Mouse (Mus musculus): ENCODE results near the gene Asic1. TPM values are rescaled to one million over a fixed set of nuclear protein-coding genes. Genes with fewer than 3 reads are reported as not detected.
"Not testable (repeated sequence)": the region's sequence is repeated elsewhere in the genome, so short reads cannot be mapped to it uniquely, and the experiment has no call there.

Asic1 gene
- total RNA-seq, 2 experiments from 2014 or later = 0.50 to 0.70 TPM

- peak; percentile 67 to 76 for DNase-seq (ENCODE audit: low spot score in 2 of 2)
These were observed 47.5 kb downstream of the Asic1 start, which contains the start of gene Gpd1 for GRCm38 (mm10) chr15:99717386-99718334. Gpd1 (plus strand) TSS chr15:99717515.

- DNase-seq (ENCODE audit: low spot score in 2 of 2) = peak in 1 of 2 experiments; percentile 32
These were observed 48.4 kb downstream of the Asic1 start for GRCm38 (mm10) chr15:99718461-99719021.

- DNase-seq (ENCODE audit: low spot score in 2 of 2) = no peak
These were observed 49.7 kb downstream of the Asic1 start for GRCm38 (mm10) chr15:99719865-99720264.

GRCm38 (mm10) chr15:99721921-99722743, 52.0 kb downstream of the Asic1 start:
- DNase-seq (ENCODE audit: low spot score in 2 of 2) = no peak

GRCm38 (mm10) chr15:99723120-99723514, 52.9 kb downstream of the Asic1 start:
- DNase-seq (ENCODE audit: low spot score in 2 of 2) = peak in 1 of 2 experiments; percentile 14

GRCm38 (mm10) chr15:99723515-99724291, 53.5 kb downstream of the Asic1 start:
- peak; percentile 67 to 74 for DNase-seq (ENCODE audit: low spot score in 2 of 2)

GRCm38 (mm10) chr15:99724292-99725021, 54.3 kb downstream of the Asic1 start:
- DNase-seq (ENCODE audit: low spot score in 2 of 2) = peak in 1 of 2 experiments; percentile 76

- DNase-seq (ENCODE audit: low spot score in 2 of 2) = peak; percentile 96
These were observed 55.4 kb downstream of the Asic1 start, which contains the start of gene Cox14 for GRCm38 (mm10) chr15:99725341-99726155. Cox14 (plus strand) TSS chr15:99725618.

- DNase-seq (ENCODE audit: low spot score in 2 of 2) = no peak
These were observed 56.4 kb downstream of the Asic1 start for GRCm38 (mm10) chr15:99726549-99726948.

- not testable (repeated sequence) for DNase-seq (ENCODE audit: low spot score in 2 of 2)
These were observed 56.9 kb downstream of the Asic1 start for GRCm38 (mm10) chr15:99727039-99727438.

GRCm38 (mm10) chr15:99727525-99727924, 57.4 kb downstream of the Asic1 start:
- DNase-seq (ENCODE audit: low spot score in 2 of 2) = no peak

- DNase-seq (ENCODE audit: low spot score in 2 of 2) = no peak
These were observed 58.0 kb downstream of the Asic1 start for GRCm38 (mm10) chr15:99728211-99728610.

- DNase-seq (ENCODE audit: low spot score in 2 of 2) = no peak
These were observed 59.1 kb downstream of the Asic1 start for GRCm38 (mm10) chr15:99729056-99729783.

GRCm38 (mm10) chr15:99731167-99731566, 61.0 kb downstream of the Asic1 start:
- no peak for DNase-seq (ENCODE audit: low spot score in 2 of 2)

- no peak for DNase-seq (ENCODE audit: low spot score in 2 of 2)
These were observed 61.5 kb downstream of the Asic1 start for GRCm38 (mm10) chr15:99731678-99732077.

- peak in 1 of 2 experiments; percentile 13 for DNase-seq (ENCODE audit: low spot score in 2 of 2)
These were observed 63.0 kb downstream of the Asic1 start for GRCm38 (mm10) chr15:99733186-99733585.

GRCm38 (mm10) chr15:99735631-99736030, 65.5 kb downstream of the Asic1 start:
- peak; percentile 100 for DNase-seq (ENCODE audit: low spot score in 2 of 2)

GRCm38 (mm10) chr15:99736675-99737074, 66.5 kb downstream of the Asic1 start:
- no peak for DNase-seq (ENCODE audit: low spot score in 2 of 2)
